25 mouse cellular contexts compared by ENCODE assay signal in genomic region chr10:36556128-36556527, GRCm38 (mm10). TPM values are rescaled to one million over a fixed set of nuclear protein-coding genes. Genes with fewer than 3 reads are reported as not detected.
DNase-seq lines count a peak whose midpoint lies in the region; ATAC-seq and TF ChIP-seq lines count a peak whose summit lies in the region.
"Had no signal": no experiment of that assay in that cellular context is flagged by ENCODE, and none has a peak within 500 bp of the region (broad histone marks: within the 10 kb centered on the region; RNA-seq: fewer than 3 reads in every experiment).

No protein-coding gene starts in this region.

- H3K4me2 ChIP-seq in hindbrain, embryonic 11.5 days (replicated peaks; ENCODE audit: low read depth, low read length): no peak overlapping the region
- H3K4me2 ChIP-seq in hindbrain, embryonic 16.5 days (ENCODE audit: low read length): no peak overlapping the region
- no peak overlapping the region for H3K4me2 ChIP-seq in midbrain, embryonic 12.5 days (replicated peaks)
- no peak overlapping the region for H3K4me2 ChIP-seq in midbrain, postnatal 0 days (ENCODE audit: low read depth, low read length, poor library complexity, severe bottlenecking)
- H3K4me2 ChIP-seq in neural tube, embryonic 13.5 days: no peak overlapping the region
- no peak overlapping the region for H3K4me2 ChIP-seq in neural tube, embryonic 15.5 days
- H3K4me2 ChIP-seq: embryonic facial prominence, embryonic 13.5 days; forebrain, embryonic 12.5 days; forebrain, embryonic 15.5 days; heart, embryonic 13.5 days had no signal

- H3K27me3 ChIP-seq in hindbrain, embryonic 11.5 days (ENCODE audit: control insufficient read depth, insufficient read depth, low read length): no peaks in the 10 kb centered on the region
- no peaks in the 10 kb centered on the region for H3K27me3 ChIP-seq in hindbrain, embryonic 16.5 days (replicated peaks; ENCODE audit: control insufficient read depth, insufficient read depth, low read length)
- no peaks in the 10 kb centered on the region for H3K27me3 ChIP-seq in midbrain, embryonic 12.5 days
- H3K27me3 ChIP-seq in midbrain, postnatal 0 days (ENCODE audit: insufficient read depth, low read length): no peaks in the 10 kb centered on the region
- H3K27me3 ChIP-seq in neural tube, embryonic 13.5 days: no peaks in the 10 kb centered on the region
- no peaks in the 10 kb centered on the region for H3K27me3 ChIP-seq in neural tube, embryonic 15.5 days (replicated peaks)
- H3K27me3 ChIP-seq: embryonic facial prominence, embryonic 13.5 days; forebrain, embryonic 12.5 days; forebrain, embryonic 15.5 days; heart, embryonic 13.5 days had no signal

- H3K4me3 ChIP-seq in hindbrain, embryonic 11.5 days (ENCODE audit: low read depth, low read length): no peak overlapping the region
- no peak overlapping the region for H3K4me3 ChIP-seq in hindbrain, embryonic 16.5 days (ENCODE audit: low read length)
- H3K4me3 ChIP-seq in midbrain, embryonic 12.5 days: no peak overlapping the region
- no peak overlapping the region for H3K4me3 ChIP-seq in midbrain, postnatal 0 days (ENCODE audit: low read depth, low read length)
- H3K4me3 ChIP-seq in neural tube, embryonic 13.5 days: no peak overlapping the region
- no peak overlapping the region for H3K4me3 ChIP-seq in neural tube, embryonic 15.5 days (replicated peaks)
- H3K4me3 ChIP-seq: embryonic facial prominence, embryonic 10.5 days; embryonic facial prominence, embryonic 13.5 days; erythroblast, embryonic 14.5 days; forebrain, embryonic 12.5 days; forebrain, embryonic 15.5 days; heart, adult 2 months; heart, embryonic 10.5 days; heart, embryonic 13.5 days had no signal

- no peak for TF ChIP-seq CTCF in midbrain, postnatal 0 days (IDR thresholded peaks at IDR 0.05)

- no peaks in the 10 kb centered on the region for H3K4me1 ChIP-seq in hindbrain, embryonic 11.5 days (replicated peaks; ENCODE audit: control insufficient read depth, insufficient read depth, low read length)
- H3K4me1 ChIP-seq in hindbrain, embryonic 16.5 days (ENCODE audit: control insufficient read depth, insufficient read depth, low read depth, low read length): peaks cover 3% of the 10 kb centered on the region; the same call in 1 of the 2 replicates
- H3K4me1 ChIP-seq in midbrain, embryonic 12.5 days: no peaks in the 10 kb centered on the region
- H3K4me1 ChIP-seq in midbrain, postnatal 0 days (ENCODE audit: insufficient read depth, low read length): no peaks in the 10 kb centered on the region
- peaks cover 12% of the 10 kb centered on the region for H3K4me1 ChIP-seq in neural tube, embryonic 13.5 days (replicated peaks)
- H3K4me1 ChIP-seq in neural tube, embryonic 15.5 days: peaks cover 6% of the 10 kb centered on the region; the same call in 1 of the 2 replicates
- H3K4me1 ChIP-seq: embryonic facial prominence, embryonic 10.5 days; embryonic facial prominence, embryonic 13.5 days had no signal

- no peak overlapping the region for H3K27ac ChIP-seq in hindbrain, embryonic 11.5 days (ENCODE audit: low read depth, low read length)
- no peak overlapping the region for H3K27ac ChIP-seq in hindbrain, embryonic 16.5 days (ENCODE audit: low read depth, low read length)
- H3K27ac ChIP-seq in midbrain, embryonic 12.5 days (replicated peaks): no peak overlapping the region
- no peak overlapping the region for H3K27ac ChIP-seq in midbrain, postnatal 0 days (ENCODE audit: low read depth, low read length)
- 0 out of 2 replicates have a peak overlapping the region, but pooled peaks have one; percentile 52 for H3K27ac ChIP-seq in neural tube, embryonic 13.5 days (replicated peaks)
- H3K27ac ChIP-seq in neural tube, embryonic 15.5 days (replicated peaks): no peak overlapping the region
- H3K27ac ChIP-seq: embryonic facial prominence, embryonic 10.5 days; embryonic facial prominence, embryonic 13.5 days; forebrain, embryonic 12.5 days; forebrain, embryonic 15.5 days; heart, adult 2 months; heart, embryonic 10.5 days; heart, embryonic 13.5 days had no signal

- no peak for DNase-seq in hindbrain, embryonic 11.5 days (ENCODE audit: low spot score)
- no peak for DNase-seq in midbrain, postnatal 0 days (ENCODE audit: low spot score)
- DNase-seq: adrenal gland, adult 8-10 months; adrenal gland, postnatal 25 days; cerebellum, adult 11-12 months; cerebellum, adult 8-10 months; cerebellum, postnatal 36 days; embryo, embryonic 11 days; gastrocnemius, postnatal 10 days; gastrocnemius, postnatal 36 days; heart, adult 2 months had no signal

- H3K9ac ChIP-seq in hindbrain, embryonic 11.5 days (ENCODE audit: low read depth, low read length): no peak overlapping the region
- H3K9ac ChIP-seq in hindbrain, embryonic 16.5 days (ENCODE audit: low read depth, low read length): no peak overlapping the region
- no peak overlapping the region for H3K9ac ChIP-seq in midbrain, embryonic 12.5 days (replicated peaks)
- no peak overlapping the region for H3K9ac ChIP-seq in midbrain, postnatal 0 days (replicated peaks; ENCODE audit: low read length, poor library complexity, severe bottlenecking)
- no peak overlapping the region for H3K9ac ChIP-seq in neural tube, embryonic 13.5 days
- no peak overlapping the region for H3K9ac ChIP-seq in neural tube, embryonic 15.5 days (replicated peaks)
- H3K9ac ChIP-seq: embryonic facial prominence, embryonic 13.5 days; forebrain, embryonic 12.5 days; forebrain, embryonic 15.5 days; heart, embryonic 13.5 days had no signal

- H3K36me3 ChIP-seq in hindbrain, embryonic 11.5 days (ENCODE audit: control insufficient read depth, insufficient read depth, low read length): no peaks in the 10 kb centered on the region
- no peaks in the 10 kb centered on the region for H3K36me3 ChIP-seq in hindbrain, embryonic 16.5 days (ENCODE audit: control insufficient read depth, insufficient read depth, low read length)
- H3K36me3 ChIP-seq in midbrain, embryonic 12.5 days: no peaks in the 10 kb centered on the region
- H3K36me3 ChIP-seq in midbrain, postnatal 0 days (ENCODE audit: insufficient read depth, low read length): no peaks in the 10 kb centered on the region
- H3K36me3 ChIP-seq in neural tube, embryonic 13.5 days: no peaks in the 10 kb centered on the region
- H3K36me3 ChIP-seq in neural tube, embryonic 15.5 days: no peaks in the 10 kb centered on the region
- H3K36me3 ChIP-seq: embryonic facial prominence, embryonic 10.5 days; embryonic facial prominence, embryonic 13.5 days; forebrain, embryonic 12.5 days; forebrain, embryonic 15.5 days; heart, embryonic 10.5 days; heart, embryonic 13.5 days had no signal

- WGBS in hindbrain, embryonic 11.5 days: 75% methylated on average over 2 of the region's 2 CpGs
- WGBS in hindbrain, embryonic 16.5 days: 51% methylated on average over 2 of the region's 2 CpGs
- WGBS in midbrain, embryonic 12.5 days: 62% methylated on average over 2 of the region's 2 CpGs
- 44% methylated on average over 2 of the region's 2 CpGs for WGBS in midbrain, postnatal 0 days
- 75% methylated on average over 2 of the region's 2 CpGs for WGBS in neural tube, embryonic 13.5 days
- 67% methylated on average over 2 of the region's 2 CpGs for WGBS in neural tube, embryonic 15.5 days

- no peaks in the 10 kb centered on the region for H3K9me3 ChIP-seq in hindbrain, embryonic 11.5 days (ENCODE audit: control insufficient read depth, low read length)
- no peaks in the 10 kb centered on the region for H3K9me3 ChIP-seq in hindbrain, embryonic 16.5 days (ENCODE audit: control insufficient read depth, low read length)
- no peaks in the 10 kb centered on the region for H3K9me3 ChIP-seq in midbrain, embryonic 12.5 days
- H3K9me3 ChIP-seq in midbrain, postnatal 0 days (ENCODE audit: low read length): no peaks in the 10 kb centered on the region
- H3K9me3 ChIP-seq in neural tube, embryonic 13.5 days: no peaks in the 10 kb centered on the region
- H3K9me3 ChIP-seq in neural tube, embryonic 15.5 days (replicated peaks): no peaks in the 10 kb centered on the region
- H3K9me3 ChIP-seq: embryonic facial prominence, embryonic 10.5 days; embryonic facial prominence, embryonic 13.5 days; forebrain, embryonic 12.5 days; forebrain, embryonic 15.5 days; heart, embryonic 10.5 days; heart, embryonic 13.5 days had no signal

- ATAC-seq in hindbrain, embryonic 11.5 days (ENCODE audit: low FRiP score): peak; percentile 51; the same call in 1 of the 2 replicates
- ATAC-seq in hindbrain, embryonic 16.5 days: no peak
- ATAC-seq in midbrain, embryonic 12.5 days (ENCODE audit: low FRiP score, low read depth): peak; percentile 39; the same call in 1 of the 2 replicates
- ATAC-seq in midbrain, postnatal 0 days (ENCODE audit: low FRiP score): no peak
- no peak for ATAC-seq in neural tube, embryonic 13.5 days (ENCODE audit: low read depth)
- ATAC-seq in neural tube, embryonic 15.5 days (ENCODE audit: low FRiP score): no peak
- ATAC-seq: activated CD4-positive, CD25-positive, alpha-beta regulatory T cell, adult 4 months had no signal

RNA-seq across cellular contexts. Expression of gene Hs3st5, which starts 49.5 kb away (rescaled TPM):
- polyA plus RNA-seq in hindbrain, embryonic 11.5 days (2014; fragmentation: Nextera tagmentation; extraction: Ambion mirVana): 5.8 and 6.1 TPM in 2 replicates
- polyA plus RNA-seq in hindbrain, embryonic 16.5 days (2015; fragmentation: Nextera tagmentation; extraction: Ambion mirVana): 29.1 and 36.5 TPM in 2 replicates
- 7.1 and 7.6 TPM in 2 replicates for polyA plus RNA-seq in midbrain, embryonic 12.5 days (2016; fragmentation: Nextera tagmentation; extraction: Ambion mirVana)
- 38.6 and 46.7 TPM in 2 replicates for total RNA-seq in midbrain, postnatal 0 days (2014; rRNA removed)
- polyA plus RNA-seq in midbrain, postnatal 0 days (2015; fragmentation: Nextera tagmentation; extraction: Ambion mirVana): 23.5 and 24.6 TPM in 2 replicates
- polyA plus RNA-seq in neural tube, embryonic 13.5 days (2015; fragmentation: Nextera tagmentation; extraction: Ambion mirVana): 26.1 and 26.4 TPM in 2 replicates
- 35.9 and 43.7 TPM in 2 replicates for polyA plus RNA-seq in neural tube, embryonic 15.5 days (2015; fragmentation: Nextera tagmentation; extraction: Ambion mirVana)
- total RNA-seq: granulocyte monocyte progenitor cell, adult 5-6 weeks; hematopoietic stem cell, adult 5-6 weeks had no signal
- polyA plus RNA-seq: activated CD4-positive, CD25-positive, alpha-beta regulatory T cell, adult 4 months had no signal

Comparison
In these comparisons a context has a peak if more than half of its experiments do, and no peak if none do; other contexts are left out.
1. ATAC-seq: peak in hindbrain, embryonic 11.5 days (single experiment) and midbrain, embryonic 12.5 days (single experiment); none in hindbrain, embryonic 16.5 days (single experiment), midbrain, postnatal 0 days (single experiment), neural tube, embryonic 13.5 days (single experiment) and neural tube, embryonic 15.5 days (single experiment).